Mouse (Mus musculus): ENCODE measurements around the gene Wfdc3. TPM values are rescaled to one million over a fixed set of nuclear protein-coding genes. Genes with fewer than 3 reads are reported as not detected.

Wfdc3 gene
- total RNA-seq (2021): not detected
- long read RNA-seq, experiment 1: 0 reads
- long read RNA-seq, experiment 2: 0 reads

GRCm38 (mm10) chr2:164745843-164746479, at the start of gene Wfdc3, which contains the start of gene Dnttip1:
Gene Wfdc3, minus strand, starts transcription at chr2:164745931.
Gene Dnttip1, plus strand, starts transcription at chr2:164745983.
- peak; percentile 89 for DNase-seq

- peak; percentile 69 for DNase-seq
Measured at GRCm38 (mm10) chr2:164794293-164794692, 48.6 kb upstream of the Wfdc3 start.

DNA sequence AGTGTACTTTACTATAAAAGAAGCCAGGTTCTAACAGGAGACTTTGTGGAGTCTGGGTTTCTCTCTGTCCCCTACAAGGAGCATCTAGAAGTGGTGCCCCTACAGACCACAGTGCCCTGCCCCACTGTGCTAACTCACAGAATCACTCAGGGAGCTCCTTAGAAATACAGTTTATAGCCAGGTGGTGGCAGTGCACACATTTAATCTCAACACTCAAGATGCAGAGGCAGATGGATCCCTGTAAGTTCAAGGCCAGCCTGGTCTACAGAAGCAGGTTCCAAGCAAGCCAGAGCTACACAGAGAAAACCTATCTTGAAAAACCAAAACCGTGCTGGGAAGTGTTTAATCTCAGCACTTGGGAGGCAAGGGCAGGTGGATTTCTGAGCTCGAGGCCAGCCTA, 48.0 kb upstream of the Wfdc3 start:
- no peak for DNase-seq

GRCm38 (mm10) chr2:164793236-164793635, 47.5 kb upstream of the Wfdc3 start:
- DNase-seq: peak; percentile 35

DNA sequence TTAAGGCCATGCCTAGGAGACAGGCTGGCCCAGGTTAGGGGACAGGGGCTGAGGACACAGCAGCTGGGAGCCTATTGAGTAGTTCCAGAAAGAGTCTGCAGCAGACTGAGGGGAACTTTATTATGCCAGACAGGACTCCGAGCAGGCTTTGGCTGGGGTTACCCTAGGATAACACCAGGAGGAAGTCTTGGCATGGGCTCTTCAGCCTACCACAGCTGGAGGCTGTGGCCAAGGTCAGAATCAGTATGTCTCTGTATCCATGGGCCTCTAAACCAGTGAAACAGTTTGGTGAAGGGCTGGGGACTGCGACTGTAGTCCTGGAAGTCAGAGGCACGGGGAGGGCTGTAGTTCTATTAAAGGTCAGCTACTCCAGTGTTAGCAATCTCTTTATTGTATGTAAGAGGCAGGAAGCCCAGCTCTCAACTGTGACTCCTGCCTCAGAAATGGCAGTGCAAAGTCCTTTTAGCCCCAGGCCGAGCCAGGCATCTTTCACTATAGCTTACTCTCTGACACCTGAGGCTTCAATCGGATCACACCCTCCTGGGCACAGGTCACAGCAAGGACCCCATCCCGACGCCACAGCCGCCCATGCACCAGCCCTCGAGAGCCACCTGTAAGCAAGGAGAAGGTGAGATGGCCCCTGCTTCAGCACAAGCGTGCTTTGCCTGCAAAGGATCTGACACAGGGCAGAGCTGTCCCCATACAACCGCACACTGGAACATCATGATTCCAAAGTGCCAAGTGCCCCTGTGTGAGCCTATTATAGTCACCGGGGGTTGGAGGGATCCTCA, 46.9 kb upstream of the Wfdc3 start:
- no peak for DNase-seq

- no peak for DNase-seq
Measured at GRCm38 (mm10) chr2:164791841-164792261, 46.1 kb upstream of the Wfdc3 start.

GRCm38 (mm10) chr2:164790451-164790850, 44.7 kb upstream of the Wfdc3 start:
- DNase-seq: no peak

- peak; percentile 10 for DNase-seq
Measured at GRCm38 (mm10) chr2:164788411-164788810, 42.7 kb upstream of the Wfdc3 start.

DNA sequence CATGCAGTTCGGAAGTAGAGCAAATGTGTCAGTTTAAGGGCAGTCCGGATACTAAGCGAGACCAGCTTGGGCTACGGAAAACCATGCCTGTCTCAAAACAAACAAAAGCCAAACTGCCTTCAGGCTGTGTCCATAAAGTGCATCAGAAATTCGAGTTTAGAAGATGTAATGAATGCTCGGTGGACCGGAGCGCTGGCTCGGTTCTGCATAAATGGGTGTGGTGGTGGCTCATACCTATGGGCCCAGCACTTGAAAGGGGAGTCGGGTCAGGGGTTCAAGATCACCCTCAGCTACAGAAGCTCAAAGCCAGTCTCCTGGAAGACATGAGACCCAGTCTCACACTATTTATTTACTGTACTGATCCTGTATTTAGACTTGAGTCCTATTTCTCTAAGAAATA, 42.0 kb upstream of the Wfdc3 start:
- DNase-seq: no peak

- no peak for DNase-seq
Measured at GRCm38 (mm10) chr2:164787032-164787431, 41.3 kb upstream of the Wfdc3 start.

- no peak for DNase-seq
Measured at GRCm38 (mm10) chr2:164786388-164786885, 40.7 kb upstream of the Wfdc3 start.

GRCm38 (mm10) chr2:164785481-164786387, 40.0 kb upstream of the Wfdc3 start, which contains the start of gene Snx21:
Gene Snx21, plus strand, starts transcription at chr2:164785823.
- peak; percentile 97 for DNase-seq

DNA sequence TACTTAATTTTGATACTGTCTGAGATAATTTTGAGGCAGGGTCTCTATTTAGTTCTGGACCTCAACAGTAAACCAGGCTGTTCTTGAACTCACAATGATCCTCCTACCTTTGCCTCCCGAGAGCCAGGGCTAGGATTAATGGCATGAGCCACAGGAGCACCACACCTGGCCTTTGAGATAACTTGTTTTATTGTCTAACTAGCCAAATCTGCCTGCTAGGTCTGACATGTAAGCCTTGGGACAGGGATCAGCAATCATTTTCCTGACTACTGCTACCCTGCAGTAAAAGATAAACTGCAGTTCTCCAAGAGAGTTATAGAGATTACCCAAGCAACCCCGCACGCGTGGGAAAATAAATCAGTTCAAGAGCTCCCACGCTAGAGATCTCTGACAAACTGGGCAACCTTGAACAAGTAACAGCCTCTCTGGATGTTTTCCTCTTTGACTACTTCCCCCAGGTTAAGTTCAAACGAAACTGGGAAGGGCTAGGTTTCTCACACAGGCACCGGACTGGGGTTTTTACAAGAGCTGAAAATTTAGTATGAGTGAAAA, 39.2 kb upstream of the Wfdc3 start:
- no peak for DNase-seq

DNA sequence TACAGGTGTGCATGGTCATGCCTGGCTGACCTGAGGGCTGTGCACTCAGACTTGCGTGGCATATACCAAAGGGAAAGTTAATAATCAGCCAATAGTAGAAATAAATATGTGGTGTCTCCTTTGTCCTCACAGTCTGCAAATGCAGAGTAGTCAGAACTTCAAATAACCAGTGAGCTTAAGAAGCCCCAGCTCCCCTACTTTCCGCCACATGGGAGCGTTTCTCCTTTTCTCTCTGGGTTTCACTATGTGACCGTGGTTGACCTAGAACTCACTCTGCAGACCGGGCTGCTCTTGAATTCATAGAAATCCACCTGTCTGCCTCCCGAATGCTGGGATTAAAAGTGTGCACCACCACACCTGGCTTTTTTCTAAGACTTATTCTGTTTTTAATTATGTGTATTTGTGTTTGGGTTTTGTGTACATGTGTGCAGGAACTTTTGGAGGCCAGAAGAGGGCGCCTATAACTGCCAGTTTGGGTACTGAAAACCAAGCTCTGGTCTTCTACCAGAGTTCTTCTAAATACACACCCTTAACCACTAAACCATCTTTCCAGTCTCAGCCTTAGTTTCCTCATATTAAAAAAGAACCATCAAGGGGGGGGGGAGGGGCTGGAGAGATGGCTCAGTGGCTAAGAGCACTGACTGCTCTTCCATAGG, 38.3 kb upstream of the Wfdc3 start:
- DNase-seq: no peak

DNA sequence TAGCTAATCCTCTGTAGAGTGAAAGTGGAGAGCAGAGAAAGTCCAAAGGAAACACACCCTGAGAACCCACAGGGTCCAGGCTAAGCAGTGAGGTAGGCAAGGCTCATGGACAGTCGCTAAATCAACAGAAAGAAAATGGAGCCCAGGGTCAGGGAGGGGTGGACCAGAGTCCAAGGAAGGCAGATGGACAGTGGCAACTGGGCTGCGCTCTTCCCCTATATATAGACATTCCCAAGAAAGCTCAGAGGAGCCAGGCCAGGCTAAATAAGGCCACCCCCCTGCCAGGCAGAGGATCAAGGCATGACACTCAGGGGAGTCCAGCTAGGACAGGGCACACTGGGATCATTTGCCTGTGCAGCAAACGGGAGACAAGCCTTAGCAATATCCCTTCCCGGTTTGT, 36.1 kb upstream of the Wfdc3 start:
- DNase-seq: peak; percentile 82

GRCm38 (mm10) chr2:164779481-164780086, 33.9 kb upstream of the Wfdc3 start, which contains the start of gene Tnnc2:
Gene Tnnc2, minus strand, starts transcription at chr2:164779967.
- peak; percentile 86 for DNase-seq

GRCm38 (mm10) chr2:164778809-164779208, 33.1 kb upstream of the Wfdc3 start:
- peak; percentile 78 for DNase-seq

DNA sequence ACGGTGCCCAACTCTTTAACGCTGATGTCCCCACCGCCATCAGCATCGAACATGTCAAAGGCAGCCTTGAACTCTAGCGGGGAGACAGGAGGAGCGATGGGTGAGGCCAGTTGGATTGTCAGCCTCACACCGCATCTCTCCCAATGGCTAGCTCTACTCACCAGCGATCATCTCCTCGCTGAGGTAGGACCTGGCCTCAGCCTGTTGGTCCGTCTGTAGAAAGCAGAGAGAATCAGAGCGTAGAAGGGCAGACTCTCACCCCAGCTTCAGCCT, 32.2 kb upstream of the Wfdc3 start:
- no peak for DNase-seq

GRCm38 (mm10) chr2:164777246-164778014, 31.7 kb upstream of the Wfdc3 start:
- DNase-seq: no peak

GRCm38 (mm10) chr2:164776801-164777200, 31.1 kb upstream of the Wfdc3 start:
- DNase-seq: no peak
